Mouse (Mus musculus) mature B cell (primary cell): ENCODE results near the gene Rbms1.

ENCODE experiments used
- in situ Hi-C: fragments of 300-500 bp; cut with MboI; formaldehyde crosslinking; loops from 2 replicates; pipeline ENCODE4 v1.14.3; 2019

The Rbms1 gene

GRCm38 (mm10) chr2:60918401-60918800 lies 44.6 kb downstream of the Rbms1 start:
- in situ Hi-C loops = no loop called here

DNA sequence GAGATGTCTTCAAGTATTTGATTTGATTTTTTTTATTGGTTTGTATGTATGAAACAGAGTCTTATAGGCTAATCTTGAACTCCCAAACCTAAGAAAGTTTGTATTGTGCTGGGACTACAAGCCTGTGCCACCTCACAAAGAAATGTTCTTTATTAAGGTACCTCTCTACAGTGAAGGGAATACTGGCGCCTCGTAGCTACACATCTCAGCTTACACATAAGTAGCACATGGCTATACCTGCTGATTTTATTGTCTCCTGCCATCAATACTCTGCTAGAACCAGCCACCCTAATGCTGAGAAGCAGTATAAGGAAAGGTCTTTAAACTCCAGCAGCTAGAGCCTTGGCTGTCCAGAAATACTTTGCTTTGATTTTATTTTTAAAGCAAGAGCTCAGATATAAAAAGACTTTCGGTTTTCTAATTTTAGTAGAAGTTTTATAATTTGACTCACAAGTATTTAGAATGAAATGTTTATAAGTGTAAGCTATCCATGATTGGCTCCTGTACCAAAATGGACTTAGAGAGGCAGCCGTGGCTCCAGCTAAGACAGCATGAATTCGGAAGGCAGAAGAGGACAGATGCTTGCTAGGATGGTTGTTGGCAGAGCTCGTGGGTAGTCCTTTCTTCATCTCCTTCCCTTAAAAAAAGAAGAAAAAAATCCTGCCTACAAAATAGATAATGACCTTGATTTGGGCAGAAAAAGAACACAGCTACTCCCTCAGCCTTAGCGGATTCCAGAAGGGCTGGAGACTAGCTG lies 48.3 kb downstream of the Rbms1 start:
- in situ Hi-C loops = no loop called here

DNA sequence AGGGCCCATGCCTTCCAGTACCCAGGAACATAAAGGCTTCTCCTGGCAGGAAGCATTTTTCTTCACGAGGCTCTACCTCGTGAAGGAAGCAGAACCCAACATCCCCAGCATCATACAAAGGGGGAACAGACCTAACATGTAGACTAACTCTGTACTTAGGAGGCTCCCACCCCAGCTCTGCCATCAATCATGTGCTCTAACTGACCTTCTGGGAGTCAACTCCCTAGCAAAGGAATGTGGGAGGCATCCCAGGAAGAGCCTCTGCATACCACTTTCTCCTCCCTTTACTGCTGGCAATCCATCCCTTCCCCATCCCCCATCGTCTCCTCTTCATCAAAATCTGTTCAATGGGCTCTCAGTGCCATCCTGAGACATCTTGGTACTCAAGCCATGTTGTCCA lies 49.7 kb downstream of the Rbms1 start:
- in situ Hi-C loops = no loop called here

GRCm38 (mm10) chr2:60911716-60912115 lies 51.3 kb downstream of the Rbms1 start:
- in situ Hi-C loops = no loop called here

- in situ Hi-C loops = no loop called here
Observed at GRCm38 (mm10) chr2:60910820-60911219, 52.2 kb downstream of the Rbms1 start.

GRCm38 (mm10) chr2:60908551-60908950 lies 54.4 kb downstream of the Rbms1 start:
- in situ Hi-C loops = no loop called here

DNA sequence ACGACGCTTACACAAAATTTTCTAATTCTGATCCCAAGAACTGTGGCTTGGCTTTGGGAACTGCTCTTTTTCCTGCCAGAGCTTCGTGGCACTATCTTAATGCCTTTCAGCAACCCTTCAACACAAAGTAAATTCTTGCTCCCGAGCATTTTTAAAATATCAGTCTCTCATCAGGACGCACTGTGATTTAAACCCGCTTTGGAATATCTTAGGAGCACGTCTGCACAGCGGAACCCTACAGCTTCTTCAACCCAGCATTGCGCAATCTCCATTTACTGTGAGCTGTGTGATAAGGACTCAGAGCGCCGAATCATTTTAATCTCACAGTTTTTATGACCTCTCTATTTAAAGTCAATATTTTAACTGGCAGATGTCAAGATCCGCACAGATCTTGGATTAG lies 54.9 kb downstream of the Rbms1 start:
- in situ Hi-C loops = no loop called here

GRCm38 (mm10) chr2:60905283-60905682 lies 57.7 kb downstream of the Rbms1 start:
- in situ Hi-C loops = no loop called here

DNA sequence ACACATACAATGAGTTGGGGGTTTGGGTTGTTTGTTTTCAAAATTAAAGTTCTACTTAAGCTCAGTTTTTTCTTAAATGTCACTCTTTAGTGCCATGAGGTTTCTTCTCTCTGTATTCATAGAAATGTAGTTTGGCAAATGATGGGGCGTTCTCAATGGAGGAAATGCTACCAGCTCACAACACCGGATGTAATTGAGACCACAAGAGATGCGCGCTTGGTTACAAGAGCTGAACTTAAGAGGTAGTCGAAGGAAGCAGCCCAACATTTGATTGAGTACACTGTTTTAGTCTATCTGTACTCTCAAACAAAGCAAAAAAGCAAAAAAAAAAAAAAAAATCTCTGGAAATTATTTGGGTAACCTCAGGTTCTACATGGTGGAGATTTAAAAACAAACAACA lies 58.9 kb downstream of the Rbms1 start:
- in situ Hi-C loops = no loop called here

DNA sequence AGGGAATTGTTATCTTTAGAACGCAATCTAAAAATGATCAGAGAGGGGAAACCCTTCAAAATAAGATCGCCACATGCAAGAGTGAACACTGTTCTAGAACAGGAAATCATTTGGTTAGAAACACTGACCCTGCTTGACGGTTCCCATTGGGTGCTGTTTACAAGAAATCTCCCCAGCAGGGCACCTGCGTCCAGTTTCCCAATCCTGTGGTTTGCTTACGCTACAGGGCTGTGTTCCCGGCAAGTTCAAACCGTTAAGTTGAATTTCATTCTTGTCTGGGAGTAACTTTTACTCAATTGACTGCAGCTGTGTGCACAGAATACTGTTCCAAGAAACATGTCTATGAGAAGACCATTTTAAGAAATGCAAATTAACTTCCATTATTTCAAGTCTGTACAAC lies 59.5 kb downstream of the Rbms1 start:
- in situ Hi-C loops = no loop called here

- in situ Hi-C loops = no loop called here
Observed at GRCm38 (mm10) chr2:60902446-60903137, 60.4 kb downstream of the Rbms1 start.

DNA sequence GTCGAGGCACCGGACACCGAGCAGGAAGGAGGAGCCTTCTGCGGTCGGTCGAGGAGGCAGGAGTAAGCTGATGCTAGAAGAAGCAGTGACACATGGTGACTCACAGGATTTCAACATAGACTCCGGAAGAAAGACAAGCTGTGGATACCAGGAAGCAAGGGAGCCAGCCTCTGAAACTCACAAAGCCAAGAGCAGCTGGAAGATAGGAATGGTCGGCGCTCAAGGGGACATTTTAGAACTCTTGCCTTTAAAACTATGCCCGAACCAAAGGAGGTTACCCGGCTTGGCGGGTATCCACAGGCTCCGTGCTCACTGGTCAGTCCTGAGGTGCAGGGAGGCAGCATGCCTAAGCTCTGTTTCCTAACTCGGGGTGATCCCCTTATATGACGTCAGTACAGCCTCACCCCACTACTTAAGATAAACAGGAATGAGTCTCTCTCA lies 61.5 kb downstream of the Rbms1 start:
- in situ Hi-C loops = no loop called here

DNA sequence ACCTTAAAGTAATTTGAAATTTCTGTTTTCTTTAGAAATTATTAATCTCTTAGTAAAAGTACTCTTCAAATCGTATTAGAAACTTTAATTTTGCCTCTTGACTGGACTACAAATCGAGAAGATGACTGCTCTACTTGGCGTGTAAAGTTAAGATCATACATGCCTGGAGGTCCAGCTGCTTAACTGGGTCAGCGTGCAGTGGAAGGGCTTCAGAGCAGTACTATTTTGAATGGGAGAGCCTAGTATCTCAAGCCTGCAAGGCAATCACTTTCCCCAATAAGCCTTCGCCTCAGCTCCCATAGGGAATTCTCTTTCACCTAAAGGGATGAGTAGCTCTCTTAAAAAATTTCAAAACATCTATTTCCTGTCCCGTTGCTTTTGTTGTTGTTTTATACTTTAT lies 62.0 kb downstream of the Rbms1 start:
- in situ Hi-C loops = no loop called here

- in situ Hi-C loops = no loop called here
Observed at GRCm38 (mm10) chr2:60893042-60893441, 70.0 kb downstream of the Rbms1 start.

DNA sequence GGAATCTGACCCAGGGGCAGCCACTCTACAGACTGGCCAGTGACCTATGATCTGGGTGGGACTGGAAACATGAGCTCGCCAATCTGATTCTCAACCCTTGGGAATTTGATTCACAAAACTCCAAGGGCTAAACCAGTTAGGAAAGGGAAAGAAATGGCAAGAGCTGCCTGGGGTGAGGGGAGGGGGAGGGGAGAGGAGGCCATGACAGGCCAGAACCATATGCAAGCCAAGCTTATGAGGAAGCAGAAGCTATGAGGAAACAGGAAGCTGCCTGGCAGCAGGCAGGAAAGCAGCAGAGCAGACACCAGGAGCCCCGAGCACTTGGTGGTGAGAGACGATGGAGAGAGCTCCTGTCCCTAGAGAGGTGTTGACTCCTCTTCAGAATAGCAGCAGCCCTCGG lies 79.1 kb downstream of the Rbms1 start:
- in situ Hi-C loops = no loop called here

- in situ Hi-C loops = no loop called here
Observed at GRCm38 (mm10) chr2:60883043-60883365, 80.0 kb downstream of the Rbms1 start.

DNA sequence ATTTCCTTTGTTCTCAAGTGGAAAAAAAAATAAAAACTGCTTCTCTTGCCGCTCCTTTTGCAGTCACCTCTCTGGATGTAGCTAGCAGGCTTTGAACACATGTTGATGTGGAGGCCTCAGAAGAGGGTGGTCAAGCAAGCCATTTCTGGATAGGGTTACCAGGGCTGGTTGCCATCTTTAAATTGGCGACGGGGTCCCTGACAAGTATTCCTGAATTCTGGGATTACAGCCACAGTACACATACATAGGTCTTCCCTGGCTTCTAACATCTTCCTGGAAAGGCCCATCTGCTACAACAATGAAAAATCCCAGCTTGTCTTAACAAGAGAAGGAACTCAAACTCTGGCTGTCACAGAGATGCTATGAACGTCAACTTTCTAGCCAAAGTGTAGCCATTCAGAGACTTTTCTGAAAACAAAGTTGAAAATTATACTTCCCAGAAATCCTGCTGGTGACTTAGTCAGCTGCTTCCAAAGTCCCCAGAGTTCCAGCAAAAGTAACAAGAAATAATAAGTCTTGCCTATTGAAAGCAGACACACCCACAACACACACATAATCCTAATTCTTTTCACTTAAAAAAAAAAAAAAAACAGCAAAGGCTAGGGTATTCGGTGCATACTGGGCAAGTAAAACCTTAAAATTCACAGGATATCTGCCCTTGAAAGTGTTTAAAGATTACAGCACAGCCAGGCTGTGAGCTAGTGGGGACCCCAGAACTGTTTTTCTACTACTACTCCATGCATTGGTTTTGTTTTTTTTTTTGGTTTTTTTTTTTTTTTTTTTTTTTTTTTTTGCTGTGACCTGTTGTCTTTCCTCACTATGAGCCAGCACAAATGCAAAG lies 80.6 kb downstream of the Rbms1 start:
- in situ Hi-C loops = no loop called here

- in situ Hi-C loops = no loop called here
Observed at GRCm38 (mm10) chr2:60881571-60882041, 81.4 kb downstream of the Rbms1 start.

GRCm38 (mm10) chr2:60880789-60881570 lies 82.0 kb downstream of the Rbms1 start:
- in situ Hi-C loops = no loop called here

- in situ Hi-C loops = no loop called here
Observed at GRCm38 (mm10) chr2:60879966-60880788, 82.8 kb downstream of the Rbms1 start.
